Mouse (Mus musculus): ENCODE data around the gene Tmem30a. TPM values are rescaled to one million over a fixed set of nuclear protein-coding genes. Genes with fewer than 3 reads are reported as not detected.

The Tmem30a gene
- polyA plus RNA-seq, 1 experiment from 2014 or later = 64.6 TPM

- no peak overlapping the region for H3K27ac ChIP-seq
- H3K4me3 ChIP-seq = no peak overlapping the region
- 0 out of 2 replicates have a peak, but pooled peaks have one; percentile 48 for ATAC-seq (ENCODE audit: insufficient number of reproducible peaks, low FRiP score, low TSS enrichment, low read depth)
- no peaks in the 10 kb centered on the region for H3K9me3 ChIP-seq
- no peak overlapping the region for H3K4me2 ChIP-seq
- H3K4me1 ChIP-seq = peaks cover 10% of the 10 kb centered on the region; the same call in 1 of the 2 replicates
- no peaks in the 10 kb centered on the region for H3K27me3 ChIP-seq
- no peak overlapping the region for H3K9ac ChIP-seq
- 40% methylated on average over 3 of the region's 3 CpGs for WGBS
- H3K36me3 ChIP-seq = no peaks in the 10 kb centered on the region
Observed at GRCm38 (mm10) chr9:79784439-79784838, 8.9 kb downstream of the Tmem30a start.

GRCm38 (mm10) chr9:79779354-79779753 is 14.0 kb downstream of the Tmem30a start:
- Histone ChIP-seq H3K36me3 (peaks cover 6% of the 10 kb centered on the region; the same call in 1 of the 2 replicates), H3K4me2 (no peak overlapping the region), H3K9ac (no peak overlapping the region), H3K27ac (no peak overlapping the region), H3K27me3 (no peaks in the 10 kb centered on the region), H3K4me3 (no peak overlapping the region), H3K9me3 (no peaks in the 10 kb centered on the region), H3K4me1 (peaks cover under 1% of the 10 kb centered on the region; the same call in 1 of the 2 replicates)
- WGBS = 74% methylated on average over 2 of the region's 2 CpGs
- ATAC-seq (ENCODE audit: insufficient number of reproducible peaks, low FRiP score, low TSS enrichment, low read depth) = no peak

GRCm38 (mm10) chr9:79766991-79767545 is 26.2 kb downstream of the Tmem30a start:
- WGBS = 93% methylated on average over 5 of the region's 5 CpGs
- no peaks in the 10 kb centered on the region for H3K4me1 ChIP-seq
- H3K36me3 ChIP-seq = peaks cover 8% of the 10 kb centered on the region; the same call in 1 of the 2 replicates
- no peak overlapping the region for H3K4me3 ChIP-seq
- ATAC-seq (ENCODE audit: insufficient number of reproducible peaks, low FRiP score, low TSS enrichment, low read depth) = no peak
- no peaks in the 10 kb centered on the region for H3K9me3 ChIP-seq
- H3K4me2 ChIP-seq = no peak overlapping the region
- no peaks in the 10 kb centered on the region for H3K27me3 ChIP-seq
- H3K27ac ChIP-seq = no peak overlapping the region
- no peak overlapping the region for H3K9ac ChIP-seq

- no peak overlapping the region for H3K4me3 ChIP-seq
- H3K36me3 ChIP-seq = peaks cover 5% of the 10 kb centered on the region; the same call in 1 of the 2 replicates
- WGBS = 85% methylated on average over 4 of the region's 4 CpGs
- no peaks in the 10 kb centered on the region for H3K9me3 ChIP-seq
- H3K9ac ChIP-seq = no peak overlapping the region
- ATAC-seq (ENCODE audit: insufficient number of reproducible peaks, low FRiP score, low TSS enrichment, low read depth) = no peak
- no peak overlapping the region for H3K27ac ChIP-seq
- peaks cover 2% of the 10 kb centered on the region; the same call in 1 of the 2 replicates for H3K4me1 ChIP-seq
- no peaks in the 10 kb centered on the region for H3K27me3 ChIP-seq
- no peak overlapping the region for H3K4me2 ChIP-seq
Observed at GRCm38 (mm10) chr9:79765329-79765728, 28.0 kb downstream of the Tmem30a start.

GRCm38 (mm10) chr9:79762519-79762918 is 30.8 kb downstream of the Tmem30a start:
- no peak overlapping the region for H3K4me2 ChIP-seq
- 81% methylated on average over 6 of the region's 6 CpGs for WGBS
- H3K27ac ChIP-seq = no peak overlapping the region
- H3K9ac ChIP-seq = no peak overlapping the region
- H3K27me3 ChIP-seq = no peaks in the 10 kb centered on the region
- H3K4me1 ChIP-seq = peaks cover 13% of the 10 kb centered on the region
- H3K36me3 ChIP-seq = peaks cover 4% of the 10 kb centered on the region
- no peak overlapping the region for H3K4me3 ChIP-seq
- no peaks in the 10 kb centered on the region for H3K9me3 ChIP-seq
- no peak for ATAC-seq (ENCODE audit: insufficient number of reproducible peaks, low FRiP score, low TSS enrichment, low read depth)

GRCm38 (mm10) chr9:79760076-79760475 is 33.2 kb downstream of the Tmem30a start:
- peak; percentile 59; the same call in 1 of the 2 replicates for ATAC-seq (ENCODE audit: insufficient number of reproducible peaks, low FRiP score, low TSS enrichment, low read depth)
- 4% methylated on average over 14 of the region's 14 CpGs for WGBS
- Histone ChIP-seq H3K4me2 (peak overlapping the region; percentile 69), H3K9ac (peak overlapping the region; percentile 50), H3K4me3 (peak overlapping the region; percentile 78), H3K36me3 (peaks cover 15% of the 10 kb centered on the region), H3K9me3 (no peaks in the 10 kb centered on the region), H3K4me1 (peaks cover 13% of the 10 kb centered on the region), H3K27ac (peak overlapping the region; percentile 94), H3K27me3 (no peaks in the 10 kb centered on the region)

- peak within 1 kb of the TSS; percentile 69 for H3K4me2 ChIP-seq
- peak within 1 kb of the TSS; percentile 94 for H3K27ac ChIP-seq
- peaks cover 13% of the 10 kb centered on the region for H3K4me1 ChIP-seq
- under 1% methylated on average over 49 of the region's 49 CpGs for WGBS
- peaks cover 17% of the 10 kb centered on the region for H3K36me3 ChIP-seq
- no peaks in the 10 kb centered on the region for H3K9me3 ChIP-seq
- peak; percentile 98 for ATAC-seq (ENCODE audit: insufficient number of reproducible peaks, low FRiP score, low TSS enrichment, low read depth)
- H3K4me3 ChIP-seq = peak within 1 kb of the TSS; percentile 78
- H3K27me3 ChIP-seq = no peaks in the 10 kb centered on the region
- H3K9ac ChIP-seq = peak within 1 kb of the TSS; percentile 77
Observed at GRCm38 (mm10) chr9:79759385-79760005, 33.8 kb downstream of the Tmem30a start, which contains the start of gene Cox7a2. Cox7a2 (minus strand) TSS chr9:79759878.

GRCm38 (mm10) chr9:79755311-79755710 is 38.0 kb downstream of the Tmem30a start:
- no peaks in the 10 kb centered on the region for H3K9me3 ChIP-seq

GRCm38 (mm10) chr9:79751846-79752245 is 41.5 kb downstream of the Tmem30a start:
- no peak for ATAC-seq (ENCODE audit: insufficient number of reproducible peaks, low FRiP score, low TSS enrichment, low read depth)
- no peak overlapping the region for H3K4me2 ChIP-seq
- H3K36me3 ChIP-seq = peaks cover 30% of the 10 kb centered on the region
- no peak overlapping the region for H3K9ac ChIP-seq
- H3K4me3 ChIP-seq = no peak overlapping the region
- H3K27me3 ChIP-seq = no peaks in the 10 kb centered on the region
- H3K27ac ChIP-seq = no peak overlapping the region
- H3K4me1 ChIP-seq = no peaks in the 10 kb centered on the region
- no peaks in the 10 kb centered on the region for H3K9me3 ChIP-seq
- WGBS = 49% methylated on average over 8 of the region's 8 CpGs

More at GRCm38 (mm10) chr9:79755311-79755710, 38.0 kb downstream of the Tmem30a start:
- Histone ChIP-seq H3K4me2 (no peak overlapping the region), H3K9ac (no peak overlapping the region), H3K27ac (no peak overlapping the region), H3K4me3 (no peak overlapping the region), H3K27me3 (no peaks in the 10 kb centered on the region), H3K4me1 (peaks cover 11% of the 10 kb centered on the region), H3K36me3 (peaks cover 35% of the 10 kb centered on the region)
- no peak for ATAC-seq (ENCODE audit: insufficient number of reproducible peaks, low FRiP score, low TSS enrichment, low read depth)
- 92% methylated on average over 4 of the region's 4 CpGs for WGBS

GRCm38 (mm10) chr9:79750709-79751108 is 42.6 kb downstream of the Tmem30a start:
- Histone ChIP-seq H3K9ac (no peak overlapping the region), H3K9me3 (no peaks in the 10 kb centered on the region), H3K27ac (no peak overlapping the region), H3K4me1 (no peaks in the 10 kb centered on the region), H3K4me2 (no peak overlapping the region), H3K27me3 (no peaks in the 10 kb centered on the region), H3K4me3 (no peak overlapping the region), H3K36me3 (peaks cover 26% of the 10 kb centered on the region)
- 89% methylated on average over 7 of the region's 7 CpGs for WGBS
- no peak for ATAC-seq (ENCODE audit: insufficient number of reproducible peaks, low FRiP score, low TSS enrichment, low read depth)

GRCm38 (mm10) chr9:79745036-79745435 is 48.3 kb downstream of the Tmem30a start:
- Histone ChIP-seq H3K27me3 (no peaks in the 10 kb centered on the region), H3K27ac (no peak overlapping the region), H3K9me3 (no peaks in the 10 kb centered on the region), H3K9ac (no peak overlapping the region), H3K4me2 (no peak overlapping the region), H3K36me3 (no peaks in the 10 kb centered on the region), H3K4me3 (no peak overlapping the region), H3K4me1 (no peaks in the 10 kb centered on the region)
- 65% methylated on average over 4 of the region's 4 CpGs for WGBS
- no peak for ATAC-seq (ENCODE audit: insufficient number of reproducible peaks, low FRiP score, low TSS enrichment, low read depth)

- H3K4me2 ChIP-seq = no peak overlapping the region
- no peaks in the 10 kb centered on the region for H3K9me3 ChIP-seq
- 79% methylated on average over 6 of the region's 6 CpGs for WGBS
- no peak overlapping the region for H3K4me3 ChIP-seq
- H3K27me3 ChIP-seq = no peaks in the 10 kb centered on the region
- H3K9ac ChIP-seq = no peak overlapping the region
- H3K36me3 ChIP-seq = no peaks in the 10 kb centered on the region
- ATAC-seq (ENCODE audit: insufficient number of reproducible peaks, low FRiP score, low TSS enrichment, low read depth) = no peak
- no peak overlapping the region for H3K27ac ChIP-seq
- H3K4me1 ChIP-seq = no peaks in the 10 kb centered on the region
Observed at GRCm38 (mm10) chr9:79735608-79736007, 57.7 kb downstream of the Tmem30a start.
